Mouse (Mus musculus): ENCODE data around the gene Msh6. TPM values are rescaled to one million over a fixed set of nuclear protein-coding genes. Genes with fewer than 3 reads are reported as not detected.
"Not testable (repeated sequence)": the region's sequence is repeated elsewhere in the genome, so short reads cannot be mapped to it uniquely, and the experiment has no call there.

Gene Msh6
- total RNA-seq, 4 experiments from 2014 or later = 3.5 to 4.7 (median 4.2) TPM

DNA sequence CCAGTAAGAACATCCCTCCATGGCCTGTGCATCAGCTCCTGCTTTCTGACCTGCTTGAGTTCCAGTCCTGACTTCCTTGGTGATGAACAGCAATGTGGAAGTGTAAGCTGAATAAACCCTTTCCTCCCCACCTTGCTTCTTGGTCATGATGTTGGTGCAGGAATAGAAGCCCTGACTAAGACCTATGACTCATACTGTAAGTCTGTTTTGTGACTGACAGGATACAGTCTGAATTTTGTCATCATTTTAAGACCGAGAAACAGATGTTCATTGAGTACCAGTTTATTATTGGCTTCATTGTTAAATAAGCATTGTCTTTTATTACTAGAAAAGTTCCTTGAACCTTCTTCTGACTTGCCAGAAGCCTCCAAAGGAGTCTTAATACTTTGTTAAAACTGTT is 4.8 kb downstream of the Msh6 start:
- DNase-seq (ENCODE audit: low spot score in 2 of 2) = not testable (repeated sequence)

DNA sequence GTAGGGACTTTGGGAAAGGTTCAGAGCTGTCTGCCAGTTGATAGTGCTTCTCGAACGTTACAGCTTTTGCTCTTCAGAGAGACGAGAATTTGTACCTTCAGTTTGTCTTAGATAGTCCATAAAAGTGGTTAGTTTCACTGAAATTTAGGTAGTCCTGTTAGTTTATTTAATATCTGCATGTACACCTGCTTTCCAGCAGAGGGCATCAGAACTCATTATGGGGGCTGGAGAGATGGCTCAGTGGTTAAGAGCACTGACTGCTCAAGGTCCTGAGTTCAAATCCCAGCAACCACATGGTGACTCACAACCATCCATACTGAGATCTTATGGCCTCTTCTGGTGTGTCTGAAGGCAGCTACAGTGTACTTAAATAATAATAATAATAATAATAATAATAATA is 7.2 kb downstream of the Msh6 start:
- DNase-seq (ENCODE audit: low spot score in 2 of 2) = no peak

- DNase-seq (ENCODE audit: low spot score in 2 of 2) = no peak
Measured at GRCm38 (mm10) chr17:87983313-87983712, 8.5 kb downstream of the Msh6 start.

DNA sequence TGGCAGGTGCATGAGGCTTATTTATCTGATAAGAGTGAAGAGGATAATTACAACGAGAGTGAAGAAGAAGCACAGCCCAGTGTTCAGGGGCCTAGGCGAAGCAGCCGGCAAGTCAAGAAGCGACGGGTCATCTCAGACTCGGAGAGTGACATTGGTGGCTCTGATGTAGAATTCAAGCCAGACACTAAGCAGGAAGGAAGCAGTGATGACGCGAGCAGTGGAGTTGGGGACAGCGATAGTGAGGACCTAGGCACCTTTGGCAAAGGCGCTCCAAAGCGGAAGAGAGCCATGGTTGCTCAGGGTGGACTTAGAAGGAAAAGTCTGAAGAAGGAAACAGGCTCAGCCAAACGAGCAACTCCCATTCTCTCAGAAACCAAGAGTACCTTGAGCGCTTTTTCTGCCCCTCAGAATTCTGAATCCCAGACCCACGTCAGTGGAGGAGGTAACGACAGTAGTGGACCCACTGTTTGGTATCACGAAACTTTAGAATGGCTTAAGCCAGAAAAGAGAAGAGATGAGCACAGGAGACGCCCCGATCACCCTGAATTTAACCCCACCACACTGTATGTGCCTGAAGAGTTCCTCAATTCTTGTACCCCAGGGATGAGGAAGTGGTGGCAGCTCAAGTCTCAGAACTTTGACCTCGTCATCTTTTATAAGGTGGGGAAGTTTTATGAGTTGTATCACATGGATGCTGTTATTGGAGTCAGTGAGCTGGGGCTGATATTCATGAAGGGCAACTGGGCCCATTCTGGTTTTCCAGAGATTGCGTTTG is 9.8 kb downstream of the Msh6 start:
- no peak for DNase-seq (ENCODE audit: low spot score in 2 of 2)

DNA sequence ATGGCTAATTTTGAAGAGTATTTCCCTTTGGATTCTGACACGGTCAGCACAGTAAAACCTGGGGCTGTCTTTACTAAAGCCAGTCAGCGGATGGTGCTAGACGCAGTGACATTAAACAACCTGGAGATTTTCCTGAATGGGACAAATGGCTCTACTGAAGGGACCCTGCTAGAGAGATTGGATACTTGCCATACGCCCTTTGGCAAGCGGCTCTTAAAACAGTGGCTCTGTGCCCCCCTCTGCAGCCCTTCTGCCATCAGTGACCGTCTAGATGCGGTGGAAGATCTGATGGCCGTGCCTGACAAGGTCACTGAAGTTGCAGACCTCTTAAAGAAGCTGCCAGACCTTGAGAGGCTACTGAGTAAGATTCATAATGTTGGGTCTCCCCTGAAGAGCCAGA is 11.1 kb downstream of the Msh6 start:
- DNase-seq (ENCODE audit: low spot score in 2 of 2) = no peak

DNA sequence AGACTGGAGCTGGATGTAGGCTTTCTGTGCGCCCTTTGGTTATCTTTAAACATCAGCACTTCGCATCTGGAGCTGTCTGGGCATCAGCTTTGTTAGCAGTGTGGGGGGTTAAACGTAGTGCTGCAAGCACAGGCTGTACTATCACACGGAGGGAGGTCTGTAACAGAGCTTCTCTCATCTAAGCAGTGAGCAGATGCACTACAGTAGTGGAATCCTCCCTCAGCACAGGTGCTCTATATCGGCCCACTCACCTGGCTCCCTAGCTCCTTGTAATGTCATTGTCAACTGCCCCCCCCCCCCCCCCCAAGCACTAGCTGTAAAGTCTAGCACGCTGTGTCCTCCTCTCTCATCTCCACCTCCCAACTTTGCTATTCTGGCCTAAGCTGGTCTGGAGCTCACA is 12.6 kb downstream of the Msh6 start:
- no peak for DNase-seq (ENCODE audit: low spot score in 2 of 2)

DNA sequence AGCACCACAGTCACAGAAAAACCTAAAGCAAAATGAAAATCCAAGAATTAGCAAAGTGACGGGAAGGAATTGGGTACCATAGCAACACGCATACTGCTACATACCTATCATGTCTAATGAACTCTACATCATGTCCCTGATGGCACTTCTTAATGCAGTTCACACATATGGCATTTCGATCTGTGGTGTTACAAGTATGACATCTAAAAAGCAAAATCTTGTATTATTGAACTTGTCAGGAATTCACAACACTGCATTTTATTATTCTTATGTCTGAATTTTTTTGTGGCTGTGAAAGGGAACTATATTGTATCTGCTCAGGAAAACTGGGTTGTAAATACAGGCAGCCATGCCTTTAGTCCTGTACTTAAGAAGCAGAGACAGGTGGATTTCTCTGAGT is 17.3 kb downstream of the Msh6 start:
- DNase-seq (ENCODE audit: low spot score in 2 of 2) = no peak

- no peak for DNase-seq (ENCODE audit: low spot score in 2 of 2)
Measured at GRCm38 (mm10) chr17:87993338-87993737, 18.5 kb downstream of the Msh6 start.

DNA sequence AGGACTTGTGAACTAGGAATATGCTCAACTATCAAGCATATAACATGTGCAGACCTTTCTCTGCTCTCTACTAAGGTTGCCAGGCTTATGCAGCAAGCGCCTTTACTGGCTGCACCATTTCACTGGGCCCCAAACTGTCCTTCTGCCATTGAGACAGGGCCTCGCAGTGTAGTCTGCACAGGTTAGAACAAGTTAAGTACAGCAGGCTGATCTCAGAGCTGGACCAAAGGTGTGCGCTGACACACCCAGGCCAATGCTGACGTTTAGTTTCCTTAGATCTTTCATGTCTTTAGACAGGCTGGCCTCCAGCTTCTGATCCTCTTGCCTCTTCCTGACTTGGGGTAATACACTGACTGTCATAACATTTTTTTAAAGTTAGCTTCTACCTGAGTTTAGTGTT is 22.9 kb downstream of the Msh6 start:
- no peak for DNase-seq (ENCODE audit: low spot score in 2 of 2)

GRCm38 (mm10) chr17:88004892-88005291 is 30.0 kb downstream of the Msh6 start:
- DNase-seq (ENCODE audit: low spot score in 2 of 2) = no peak

GRCm38 (mm10) chr17:88006956-88007355 is 32.1 kb downstream of the Msh6 start:
- DNase-seq (ENCODE audit: low spot score in 2 of 2) = no peak

DNA sequence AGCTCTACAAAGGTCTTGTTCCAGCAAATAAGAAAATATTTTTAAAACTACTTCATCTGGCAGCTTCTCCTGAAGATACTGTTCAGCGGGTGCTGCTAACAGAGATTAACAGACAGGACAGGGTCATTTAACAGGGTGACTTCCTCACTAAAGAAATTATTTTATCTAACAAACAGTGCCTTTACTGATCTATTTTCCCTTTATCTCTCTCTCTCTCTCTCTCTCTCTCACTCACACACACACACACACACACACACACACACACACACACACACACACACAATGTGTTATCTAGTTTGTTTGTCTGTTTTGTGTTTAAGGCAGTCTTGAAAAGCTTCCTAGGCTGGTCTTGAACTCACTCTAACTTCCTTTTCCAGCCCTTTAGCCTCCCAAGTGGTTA is 39.6 kb downstream of the Msh6 start:
- DNase-seq (ENCODE audit: low spot score in 2 of 2) = no peak

DNA sequence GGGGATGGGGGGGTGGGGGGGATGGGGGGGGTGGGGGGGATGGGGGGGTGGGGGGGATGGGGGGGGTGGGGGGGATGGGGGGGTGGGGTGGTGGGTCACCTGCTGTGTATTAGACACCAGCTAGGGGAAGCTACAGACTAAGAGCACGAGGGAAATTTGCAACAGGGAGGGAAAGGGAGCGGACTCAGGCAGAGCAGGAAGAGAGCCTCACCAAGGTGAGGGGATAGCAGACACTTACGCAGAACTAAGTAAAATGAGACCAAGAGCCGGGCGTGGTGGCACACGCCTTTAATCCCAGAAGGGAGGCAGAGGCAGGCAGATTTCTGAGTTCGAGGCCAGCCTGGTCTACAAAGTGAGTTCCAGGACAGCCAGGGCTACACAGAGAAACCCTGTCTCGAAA is 41.2 kb downstream of the Msh6 start:
- not testable (repeated sequence) for DNase-seq (ENCODE audit: low spot score in 2 of 2)

DNA sequence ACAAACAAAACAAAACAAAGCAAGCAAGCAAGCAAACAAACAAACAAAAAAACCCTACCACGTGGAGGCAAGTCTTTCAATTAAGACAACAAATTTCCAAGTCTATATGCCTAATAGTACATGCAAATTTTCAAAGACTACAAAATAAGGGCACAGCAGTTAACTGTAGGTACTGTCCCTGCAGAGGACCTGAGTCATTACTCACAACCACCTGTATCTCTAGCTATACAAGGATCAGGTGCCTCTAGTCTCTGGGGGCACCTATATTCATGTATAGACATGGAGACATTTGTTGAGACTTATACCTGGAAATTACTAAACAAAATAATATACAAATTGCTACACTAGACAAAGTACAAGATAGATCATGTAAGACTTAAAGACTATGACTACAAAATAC is 49.1 kb downstream of the Msh6 start:
- DNase-seq (ENCODE audit: low spot score in 2 of 2) = no peak

- peak in 1 of 2 experiments; percentile 12 for DNase-seq (ENCODE audit: low spot score in 2 of 2)
Measured at GRCm38 (mm10) chr17:88025227-88025626, 50.4 kb downstream of the Msh6 start.

- DNase-seq (ENCODE audit: low spot score in 2 of 2) = no peak
Measured at GRCm38 (mm10) chr17:88029194-88029970, 54.5 kb downstream of the Msh6 start.

DNA sequence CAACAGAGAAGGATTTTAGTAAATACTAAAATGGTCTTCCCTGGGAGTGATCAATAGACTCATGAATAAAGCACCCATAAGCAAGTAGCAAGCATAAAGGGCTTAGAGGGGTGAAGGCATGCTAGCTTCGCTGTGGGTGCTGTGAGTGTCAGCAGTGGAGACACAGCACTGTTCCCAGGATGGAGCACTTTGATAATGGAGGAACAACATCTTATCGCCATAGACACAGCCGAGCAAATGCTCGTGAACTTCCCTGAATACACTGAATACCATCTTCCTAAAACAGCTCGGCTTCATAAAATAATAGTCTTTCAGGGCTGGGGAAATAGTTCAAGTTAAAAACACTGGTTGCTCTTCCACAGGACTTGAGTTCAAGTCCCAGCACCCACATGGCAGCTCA is 56.9 kb downstream of the Msh6 start:
- no peak for DNase-seq (ENCODE audit: low spot score in 2 of 2)

DNA sequence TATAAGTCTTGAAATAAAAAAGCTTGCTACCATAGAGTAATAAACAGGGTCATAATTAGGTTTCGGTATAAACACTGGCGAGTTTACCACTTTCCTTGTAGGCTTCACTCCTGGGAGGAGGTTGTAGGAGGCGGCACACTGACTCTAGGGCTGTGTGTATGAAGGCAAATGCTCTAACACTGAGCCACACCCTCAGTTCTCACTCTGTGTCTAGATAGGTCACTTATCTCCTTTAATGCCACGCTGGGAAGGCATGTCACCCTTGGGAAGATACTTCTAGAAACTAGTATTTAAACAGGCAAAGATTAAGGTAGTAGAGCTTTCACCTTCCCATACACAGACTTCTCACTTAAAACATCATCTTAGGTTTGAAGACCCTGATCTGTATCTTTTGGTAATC is 59.6 kb downstream of the Msh6 start:
- DNase-seq (ENCODE audit: low spot score in 2 of 2) = no peak

Other genes with a start within 250 kb of the Msh6 start
- not detected for gene Kcnk12, start 177.1 kb upstream of the Msh6 start, total RNA-seq (2022)
- gene Rpl36-ps4, start 54.1 kb upstream of the Msh6 start, total RNA-seq (2022) = not detected
- 10 to 100 TPM; 27.0 to 36.5 (median 31.9) TPM for gene Fbxo11, start 90.2 kb downstream of the Msh6 start, total RNA-seq (2022)